Mouse (Mus musculus): ENCODE measurements around the gene Sdcbp2. TPM values are rescaled to one million over a fixed set of nuclear protein-coding genes. Genes with fewer than 3 reads are reported as not detected.

The Sdcbp2 gene
- polyA plus RNA-seq, 1 experiment from 2014 or later = 1.1 TPM

DNA sequence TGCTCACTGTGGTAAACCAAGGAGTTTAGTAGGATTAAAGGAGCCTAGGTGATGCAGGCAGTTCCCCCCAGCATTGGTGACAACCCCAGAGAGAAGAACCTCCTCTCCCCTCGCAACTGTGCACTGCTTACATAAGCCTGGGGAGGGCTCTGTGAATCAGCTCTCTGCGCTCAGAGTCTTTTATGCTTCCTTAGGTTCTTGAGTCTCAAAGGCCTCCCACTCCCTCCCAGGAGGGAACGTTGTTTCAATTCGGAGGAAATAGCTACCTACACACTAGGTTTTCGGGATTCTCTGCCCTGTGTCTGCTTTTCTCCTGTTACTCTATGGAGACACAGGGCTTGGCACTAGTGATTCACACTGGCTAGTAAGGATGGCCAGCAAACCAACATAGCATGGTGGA is 2.2 kb downstream of the Sdcbp2 start:
- Histone ChIP-seq H3K4me2 (no peak overlapping the region), H3K27me3 (no peaks in the 10 kb centered on the region), H3K9ac (no peak overlapping the region), H3K36me3 (no peaks in the 10 kb centered on the region), H3K27ac (no peak overlapping the region), H3K4me3 (no peak overlapping the region), H3K9me3 (no peaks in the 10 kb centered on the region), H3K4me1 (peaks cover 13% of the 10 kb centered on the region)
- 69% methylated on average over 5 of the region's 5 CpGs for WGBS
- ATAC-seq (ENCODE audit: borderline replicate concordance, extremely low read depth, low FRiP score, low TSS enrichment) = no peak

DNA sequence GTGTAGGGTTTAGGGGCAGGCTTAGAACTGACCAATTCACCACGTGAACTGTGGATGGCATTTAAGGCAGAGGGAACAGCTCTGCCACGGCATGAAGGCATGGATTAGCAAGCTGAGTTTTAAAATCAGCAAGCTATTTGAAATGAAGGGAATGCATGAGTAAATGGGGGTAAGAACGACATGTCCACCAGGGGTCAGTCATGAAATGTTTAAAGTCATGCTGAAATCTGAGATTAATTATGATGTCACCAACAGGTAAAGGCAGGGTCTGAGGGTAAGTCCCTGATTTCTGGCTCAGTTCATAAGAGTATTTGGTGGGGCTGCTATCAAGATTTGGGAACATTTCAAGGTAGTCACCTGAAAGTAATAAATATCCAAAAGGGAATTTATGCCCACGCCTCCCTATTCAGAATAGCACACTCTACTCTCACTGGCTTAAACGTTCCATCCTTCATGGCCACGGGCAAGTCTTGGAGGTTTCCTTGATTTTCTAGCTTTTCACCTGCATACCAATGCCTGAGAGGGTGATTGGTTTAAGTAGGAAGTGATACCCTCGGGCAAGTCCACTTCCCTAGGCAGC is 2.8 kb downstream of the Sdcbp2 start:
- Histone ChIP-seq H3K4me3 (peak overlapping the region; percentile 42), H3K36me3 (no peaks in the 10 kb centered on the region), H3K4me2 (peak overlapping the region; percentile 85), H3K27ac (peak overlapping the region; percentile 67), H3K9ac (no peak overlapping the region; the same call in 1 of the 2 replicates), H3K27me3 (no peaks in the 10 kb centered on the region), H3K9me3 (no peaks in the 10 kb centered on the region), H3K4me1 (peaks cover 13% of the 10 kb centered on the region)
- ATAC-seq (ENCODE audit: borderline replicate concordance, extremely low read depth, low FRiP score, low TSS enrichment) = peak; percentile 58; the same call in 1 of the 2 replicates
- WGBS = 30% methylated on average over 7 of the region's 7 CpGs

DNA sequence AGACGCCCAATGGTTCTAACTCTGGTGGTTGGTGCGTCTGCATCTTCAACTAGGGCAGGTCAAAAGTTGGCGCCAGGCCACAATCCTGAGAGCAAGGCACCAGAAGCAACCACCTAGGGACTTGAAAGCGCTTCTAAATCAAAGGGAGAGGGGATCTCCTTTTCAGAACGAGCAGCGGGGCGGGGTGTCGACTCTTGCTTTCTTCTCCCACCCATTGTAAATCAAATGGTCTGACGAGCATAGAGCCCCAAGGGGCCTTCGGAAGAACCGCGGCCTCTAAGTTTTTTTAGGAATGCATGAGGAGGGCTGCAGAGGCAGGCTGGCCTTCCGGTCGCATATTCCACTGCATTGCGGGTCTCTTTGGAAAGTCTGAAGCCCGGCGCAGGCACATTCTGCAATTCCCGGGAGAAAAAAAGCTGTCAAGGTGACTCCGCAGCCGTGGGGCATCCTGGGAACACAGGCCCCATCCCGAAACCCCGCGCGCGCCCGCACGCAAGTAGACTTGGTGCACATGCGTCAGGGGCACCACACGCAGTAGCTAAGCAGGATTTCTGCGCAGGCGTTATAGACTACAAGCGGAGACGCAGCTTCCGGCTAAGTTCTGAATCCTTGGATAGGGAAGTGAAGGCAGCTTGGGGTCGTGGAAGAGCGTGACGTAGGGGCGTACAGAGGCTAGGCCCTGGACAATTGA is 3.4 kb downstream of the Sdcbp2 start:
- peak; percentile 82 for ATAC-seq (ENCODE audit: borderline replicate concordance, extremely low read depth, low FRiP score, low TSS enrichment)
- 1% methylated on average over 38 of the region's 38 CpGs for WGBS
- peak overlapping the region; percentile 42 for H3K4me3 ChIP-seq
- H3K36me3 ChIP-seq = no peaks in the 10 kb centered on the region
- H3K9ac ChIP-seq = peak overlapping the region; percentile 36
- H3K4me2 ChIP-seq = peak overlapping the region; percentile 85
- peak overlapping the region; percentile 67 for H3K27ac ChIP-seq
- H3K27me3 ChIP-seq = no peaks in the 10 kb centered on the region
- no peaks in the 10 kb centered on the region for H3K9me3 ChIP-seq
- H3K4me1 ChIP-seq = peaks cover 13% of the 10 kb centered on the region

DNA sequence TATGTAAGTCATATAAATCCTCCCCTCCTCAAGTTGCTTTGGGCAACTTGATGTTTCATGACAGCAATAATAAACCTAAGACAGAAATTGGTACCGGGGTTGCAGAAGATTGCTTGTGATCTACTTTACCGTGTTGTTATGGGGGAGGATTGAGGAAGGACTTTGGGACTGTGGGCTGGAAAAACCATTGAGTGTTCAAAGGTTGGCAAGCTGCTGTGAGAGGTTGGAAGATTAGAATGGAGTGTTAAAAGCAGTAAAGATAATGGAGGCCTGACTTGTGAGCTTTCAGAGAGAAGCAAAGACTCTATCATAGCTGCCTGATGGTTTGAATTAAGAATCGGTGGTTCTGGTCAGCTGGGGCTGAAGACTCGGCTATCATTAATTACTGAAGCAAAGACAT is 6.8 kb downstream of the Sdcbp2 start:
- H3K4me1 ChIP-seq = peaks cover 13% of the 10 kb centered on the region
- 71% methylated on average over 4 of the region's 4 CpGs for WGBS
- no peak overlapping the region for H3K4me3 ChIP-seq
- no peaks in the 10 kb centered on the region for H3K36me3 ChIP-seq
- no peaks in the 10 kb centered on the region for H3K27me3 ChIP-seq
- H3K9ac ChIP-seq = no peak overlapping the region
- no peaks in the 10 kb centered on the region for H3K9me3 ChIP-seq
- no peak overlapping the region for H3K4me2 ChIP-seq
- H3K27ac ChIP-seq = no peak overlapping the region
- no peak for ATAC-seq (ENCODE audit: borderline replicate concordance, extremely low read depth, low FRiP score, low TSS enrichment)

DNA sequence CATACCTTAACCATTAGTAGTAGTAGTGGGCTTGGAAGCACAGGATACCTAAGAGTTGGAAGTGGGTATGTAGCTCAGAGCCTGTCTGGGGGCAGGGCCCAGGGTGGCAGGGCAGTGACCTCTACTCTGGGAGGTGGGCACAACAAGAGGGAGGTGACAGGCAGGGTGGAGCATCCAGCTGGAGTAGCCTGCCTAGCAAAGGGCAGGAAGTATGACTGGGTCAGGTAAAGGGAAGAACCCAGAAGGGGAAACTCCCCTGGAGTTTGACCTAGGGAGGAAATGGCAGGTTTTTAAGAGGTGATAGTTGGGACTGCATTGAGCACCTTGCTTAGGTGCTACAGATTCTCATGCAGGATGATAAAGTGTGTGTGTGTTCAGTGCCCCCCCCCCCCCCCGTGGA is 8.5 kb downstream of the Sdcbp2 start:
- Histone ChIP-seq H3K4me3 (no peak overlapping the region), H3K4me2 (no peak overlapping the region), H3K4me1 (peaks cover 5% of the 10 kb centered on the region), H3K9ac (no peak overlapping the region), H3K9me3 (no peaks in the 10 kb centered on the region), H3K27me3 (no peaks in the 10 kb centered on the region), H3K27ac (no peak overlapping the region), H3K36me3 (no peaks in the 10 kb centered on the region)
- WGBS = 25% methylated on average over 1 of the region's 1 CpGs
- no peak for ATAC-seq (ENCODE audit: borderline replicate concordance, extremely low read depth, low FRiP score, low TSS enrichment)

DNA sequence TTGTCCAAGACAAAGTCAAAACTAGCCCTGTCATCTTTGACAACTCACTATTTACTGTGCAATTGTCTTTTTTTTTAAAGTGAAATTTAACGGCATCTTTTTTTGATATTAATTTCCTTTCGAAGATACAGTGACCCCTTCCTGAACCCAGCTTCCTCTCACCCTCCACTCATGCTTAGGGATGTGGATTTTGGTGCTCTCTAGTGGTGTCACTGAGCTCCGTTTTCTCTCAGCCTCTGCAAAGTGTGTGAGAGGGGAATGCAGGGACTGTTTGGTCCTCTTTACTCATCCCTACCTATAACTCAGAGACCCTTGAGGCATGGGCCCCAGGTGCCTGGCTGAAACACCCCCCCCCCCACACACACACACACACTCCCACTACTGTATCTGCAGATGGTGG is 13.5 kb downstream of the Sdcbp2 start:
- Histone ChIP-seq H3K4me2 (no peak overlapping the region), H3K9ac (no peak overlapping the region), H3K4me1 (no peaks in the 10 kb centered on the region), H3K9me3 (no peaks in the 10 kb centered on the region), H3K27ac (no peak overlapping the region), H3K36me3 (no peaks in the 10 kb centered on the region), H3K27me3 (no peaks in the 10 kb centered on the region), H3K4me3 (no peak overlapping the region)
- WGBS = 26% methylated on average over 3 of the region's 3 CpGs
- ATAC-seq (ENCODE audit: borderline replicate concordance, extremely low read depth, low FRiP score, low TSS enrichment) = no peak

DNA sequence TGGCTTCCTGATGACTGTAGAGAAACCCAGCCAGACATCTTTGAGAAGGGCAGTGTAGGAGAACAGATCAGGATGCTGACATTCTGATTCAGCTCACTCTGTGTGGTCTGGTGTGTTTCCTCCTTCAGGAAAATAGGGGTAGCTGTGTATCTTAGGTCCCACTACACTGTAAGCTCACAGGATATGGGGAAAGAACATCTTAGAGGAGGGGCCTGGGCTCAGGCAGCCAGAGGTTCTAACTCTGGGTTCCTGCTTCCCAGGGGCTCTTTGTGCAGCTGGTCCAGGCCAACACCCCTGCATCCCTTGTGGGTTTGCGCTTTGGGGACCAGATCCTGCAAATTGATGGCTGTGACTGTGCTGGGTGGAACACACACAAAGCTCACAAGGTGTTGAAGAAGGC is 14.4 kb downstream of the Sdcbp2 start:
- Histone ChIP-seq H3K27ac (no peak overlapping the region), H3K4me2 (no peak overlapping the region), H3K4me3 (no peak overlapping the region), H3K27me3 (no peaks in the 10 kb centered on the region), H3K4me1 (no peaks in the 10 kb centered on the region), H3K36me3 (no peaks in the 10 kb centered on the region), H3K9me3 (no peaks in the 10 kb centered on the region), H3K9ac (no peak overlapping the region)
- no peak for ATAC-seq (ENCODE audit: borderline replicate concordance, extremely low read depth, low FRiP score, low TSS enrichment)
- 83% methylated on average over 1 of the region's 1 CpGs for WGBS

DNA sequence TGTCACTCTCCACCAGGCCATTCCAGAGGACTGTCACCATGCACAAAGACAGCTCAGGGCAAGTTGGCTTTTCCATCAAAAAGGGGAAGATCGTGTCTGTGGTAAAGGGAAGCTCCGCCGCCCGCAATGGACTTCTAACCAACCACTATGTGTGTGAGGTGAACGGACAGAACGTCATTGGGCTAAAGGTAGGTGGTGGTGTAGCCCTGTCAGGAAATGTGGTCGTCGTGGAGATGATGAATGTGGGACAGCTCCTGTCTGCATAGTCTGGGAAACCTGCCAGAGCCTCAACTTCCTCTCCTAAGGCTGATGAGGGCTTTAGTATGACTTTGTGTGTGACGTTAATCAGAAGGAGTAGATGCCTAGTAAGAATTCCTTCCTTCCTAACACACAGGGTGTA is 14.9 kb downstream of the Sdcbp2 start:
- no peak overlapping the region for H3K4me2 ChIP-seq
- H3K4me1 ChIP-seq = no peaks in the 10 kb centered on the region
- no peak overlapping the region for H3K27ac ChIP-seq
- no peak overlapping the region for H3K9ac ChIP-seq
- WGBS = 52% methylated on average over 9 of the region's 9 CpGs
- H3K4me3 ChIP-seq = no peak overlapping the region
- H3K36me3 ChIP-seq = no peaks in the 10 kb centered on the region
- no peak for ATAC-seq (ENCODE audit: borderline replicate concordance, extremely low read depth, low FRiP score, low TSS enrichment)
- H3K9me3 ChIP-seq = no peaks in the 10 kb centered on the region
- H3K27me3 ChIP-seq = no peaks in the 10 kb centered on the region

DNA sequence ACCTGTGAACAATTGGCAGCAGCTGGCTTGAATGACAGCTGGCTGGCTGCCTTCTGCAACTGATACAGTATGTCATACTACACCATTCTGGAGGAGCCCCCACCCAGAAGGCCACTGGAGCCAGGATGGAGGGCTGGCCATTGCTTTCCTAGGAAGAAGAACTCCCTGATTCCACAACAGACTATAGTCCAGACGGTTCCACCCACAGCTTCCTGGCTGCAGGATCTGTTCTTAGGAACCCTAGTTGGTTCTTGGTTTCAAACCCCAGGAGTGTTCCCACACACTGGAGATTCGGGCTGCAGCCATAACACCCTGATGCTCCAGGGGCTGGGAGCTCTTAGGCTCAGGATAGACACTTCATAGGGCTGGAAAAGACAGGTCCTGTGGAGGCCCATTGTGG is 25.6 kb downstream of the Sdcbp2 start:
- Histone ChIP-seq H3K27me3 (no peaks in the 10 kb centered on the region), H3K4me1 (peaks cover 14% of the 10 kb centered on the region; the same call in 1 of the 2 replicates), H3K4me2 (no peak overlapping the region), H3K9me3 (no peaks in the 10 kb centered on the region), H3K27ac (no peak overlapping the region), H3K36me3 (no peaks in the 10 kb centered on the region), H3K4me3 (no peak overlapping the region), H3K9ac (no peak overlapping the region)
- 59% methylated on average over 2 of the region's 2 CpGs for WGBS
- ATAC-seq (ENCODE audit: borderline replicate concordance, extremely low read depth, low FRiP score, low TSS enrichment) = no peak

DNA sequence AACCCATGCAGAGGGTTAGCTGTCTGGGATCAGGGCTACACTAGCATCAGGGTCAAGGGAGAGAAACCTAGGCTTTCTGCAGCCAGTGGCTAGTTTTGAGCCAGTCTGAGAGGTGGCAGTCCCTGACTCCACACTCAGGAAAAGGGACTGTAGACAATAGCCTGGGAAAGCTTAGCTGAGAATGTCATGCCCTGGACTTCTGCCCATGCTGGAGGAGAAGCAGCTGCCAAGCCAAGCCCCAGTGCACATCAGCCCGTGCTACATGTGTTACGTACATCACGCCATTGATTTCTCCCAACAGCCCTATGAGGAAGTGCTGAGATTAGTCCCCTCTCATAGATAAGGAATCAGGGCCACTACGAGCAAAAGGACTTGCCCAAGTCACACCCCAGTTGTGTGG is 29.7 kb downstream of the Sdcbp2 start:
- Histone ChIP-seq H3K4me3 (no peak overlapping the region), H3K36me3 (no peaks in the 10 kb centered on the region), H3K27me3 (no peaks in the 10 kb centered on the region), H3K4me2 (no peak overlapping the region), H3K9me3 (no peaks in the 10 kb centered on the region), H3K27ac (peak overlapping the region; percentile 75; the same call in 1 of the 2 replicates), H3K9ac (no peak overlapping the region), H3K4me1 (peaks cover 20% of the 10 kb centered on the region)
- 45% methylated on average over 4 of the region's 4 CpGs for WGBS
- ATAC-seq (ENCODE audit: borderline replicate concordance, extremely low read depth, low FRiP score, low TSS enrichment) = no peak

DNA sequence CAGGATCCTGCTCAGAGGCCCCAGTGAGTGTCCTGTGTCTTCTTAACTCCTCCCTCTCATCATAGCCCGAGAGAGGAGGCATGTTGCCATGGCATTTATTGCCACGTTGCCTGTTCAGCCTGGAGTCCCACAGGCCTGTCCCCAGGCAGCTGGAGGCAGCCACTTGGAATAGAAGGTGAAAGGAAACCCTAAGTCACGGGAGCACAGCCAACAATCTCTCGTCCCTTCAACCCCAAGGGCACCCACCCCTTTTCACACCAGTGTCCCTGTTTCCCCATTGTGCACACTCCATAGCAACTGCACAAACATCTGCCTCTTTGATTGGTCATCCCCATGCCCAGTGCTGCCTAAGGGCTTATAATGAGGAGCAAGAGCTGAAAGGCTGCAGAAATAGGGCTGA is 31.2 kb downstream of the Sdcbp2 start:
- peak overlapping the region; percentile 75 for H3K27ac ChIP-seq
- no peak overlapping the region for H3K4me2 ChIP-seq
- no peaks in the 10 kb centered on the region for H3K36me3 ChIP-seq
- WGBS = 33% methylated on average over 4 of the region's 4 CpGs
- H3K27me3 ChIP-seq = no peaks in the 10 kb centered on the region
- ATAC-seq (ENCODE audit: borderline replicate concordance, extremely low read depth, low FRiP score, low TSS enrichment) = no peak
- no peak overlapping the region for H3K9ac ChIP-seq
- no peaks in the 10 kb centered on the region for H3K9me3 ChIP-seq
- no peak overlapping the region for H3K4me3 ChIP-seq
- peaks cover 20% of the 10 kb centered on the region for H3K4me1 ChIP-seq

DNA sequence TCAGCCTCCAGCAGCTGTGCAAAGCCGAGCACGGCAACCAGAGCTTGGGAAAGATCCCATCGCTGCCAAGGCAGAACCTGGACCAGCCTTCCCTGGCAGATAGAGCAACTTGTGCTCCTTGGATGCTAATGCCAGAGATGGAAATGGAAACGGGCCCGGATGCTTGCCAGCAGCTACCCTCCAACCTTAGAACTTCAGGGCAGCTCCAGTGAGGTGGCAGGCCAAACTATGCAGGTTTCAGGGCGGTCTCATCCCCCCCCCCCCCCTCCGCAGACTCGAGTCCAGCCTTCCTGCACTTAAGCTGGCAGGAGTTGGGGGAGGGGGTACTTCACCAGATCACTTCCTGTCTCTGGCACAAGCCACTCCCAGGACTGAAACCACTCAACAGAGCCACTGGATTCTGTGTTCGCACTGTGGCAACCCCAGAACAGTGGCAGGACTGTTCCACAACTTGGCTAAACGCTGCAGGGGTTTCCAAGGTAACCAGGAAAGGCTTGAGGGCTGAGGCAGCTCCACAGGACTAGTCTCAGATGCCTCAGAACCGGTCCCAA is 33.1 kb downstream of the Sdcbp2 start:
- H3K27me3 ChIP-seq = no peaks in the 10 kb centered on the region
- ATAC-seq (ENCODE audit: borderline replicate concordance, extremely low read depth, low FRiP score, low TSS enrichment) = peak; percentile 78
- WGBS = 23% methylated on average over 11 of the region's 11 CpGs
- H3K4me2 ChIP-seq = peak overlapping the region; percentile 21
- no peaks in the 10 kb centered on the region for H3K36me3 ChIP-seq
- H3K27ac ChIP-seq = peak overlapping the region; percentile 75
- H3K4me3 ChIP-seq = no peak overlapping the region
- H3K4me1 ChIP-seq = peaks cover 20% of the 10 kb centered on the region
- H3K9me3 ChIP-seq = no peaks in the 10 kb centered on the region
- H3K9ac ChIP-seq = no peak overlapping the region
